Mouse (Mus musculus) megakaryocyte-erythroid progenitor cell, adult 5-6 weeks (primary cell): ENCODE measurements around the gene Ccdc47. TPM values are rescaled to one million over a fixed set of nuclear protein-coding genes. Genes with fewer than 3 reads are reported as not detected.

Source experiments
- total RNA-seq, 2 experiments: library from RNA; stranded (forward) in 1 of 2; stranded (reverse) in 1 of 2; fragments of 200-1000, 215-1000 nt in 1 of 2; fragments of >200 nt in 1 of 2; fragmentation: Nextera tagmentation in 1 of 2; gene quantifications; 2 replicates each; pipeline ENCODE4 v1.2.3; 2014 to 2017

The Ccdc47 gene
- total RNA-seq, 2 experiments from 2014 or later: 33.8 to 218 TPM

Other genes with a start within 250 kb of the Ccdc47 start
- not detected in 2 replicates for gene Ace, start 248.4 kb downstream of the Ccdc47 start, total RNA-seq (2014; fragmentation: Nextera tagmentation)
- 0.38 TPM in 1 of 2 replicates, not detected in the other for gene Ace, start 248.4 kb downstream of the Ccdc47 start, total RNA-seq (2017)
- not detected in 2 replicates for gene Ace3, start 221.7 kb downstream of the Ccdc47 start, total RNA-seq (2014; fragmentation: Nextera tagmentation)
- not detected in 2 replicates for gene Ace3, start 221.7 kb downstream of the Ccdc47 start, total RNA-seq (2017)
- not detected in 2 replicates for gene Kcnh6, start 208.2 kb downstream of the Ccdc47 start, total RNA-seq (2014; fragmentation: Nextera tagmentation)
- gene Kcnh6, start 208.2 kb downstream of the Ccdc47 start, total RNA-seq (2017): not detected in 2 replicates
- gene Dcaf7, start 179.5 kb downstream of the Ccdc47 start, total RNA-seq (2014; fragmentation: Nextera tagmentation): 53.4 and 63.3 TPM in 2 replicates
- gene Dcaf7, start 179.5 kb downstream of the Ccdc47 start, total RNA-seq (2017): 44.3 and 46.4 TPM in 2 replicates
- gene Taco1, start 150.3 kb downstream of the Ccdc47 start, total RNA-seq (2014; fragmentation: Nextera tagmentation): 8.3 and 9.0 TPM in 2 replicates
- gene Taco1, start 150.3 kb downstream of the Ccdc47 start, total RNA-seq (2017): 15.2 and 29.7 TPM in 2 replicates
- gene Map3k3, start 131.7 kb downstream of the Ccdc47 start, total RNA-seq (2014; fragmentation: Nextera tagmentation): 10.3 and 19.9 TPM in 2 replicates
- gene Map3k3, start 131.7 kb downstream of the Ccdc47 start, total RNA-seq (2017): 5.9 and 9.0 TPM in 2 replicates
- gene Gm10840, start 55.5 kb downstream of the Ccdc47 start, total RNA-seq (2014; fragmentation: Nextera tagmentation): not detected in 2 replicates
- gene Gm10840, start 55.5 kb downstream of the Ccdc47 start, total RNA-seq (2017): not detected in 2 replicates
- 12.0 and 18.5 TPM in 2 replicates for gene Limd2, start 55.5 kb downstream of the Ccdc47 start, total RNA-seq (2014; fragmentation: Nextera tagmentation)
- 4.4 and 5.9 TPM in 2 replicates for gene Limd2, start 55.5 kb downstream of the Ccdc47 start, total RNA-seq (2017)
- 20.3 and 29.6 TPM in 2 replicates for gene Strada, start 14.2 kb downstream of the Ccdc47 start, total RNA-seq (2014; fragmentation: Nextera tagmentation)
- gene Strada, start 14.2 kb downstream of the Ccdc47 start, total RNA-seq (2017): 9.8 and 15.5 TPM in 2 replicates
- 65.1 and 66.6 TPM in 2 replicates for gene Ddx42, start 582 bp upstream of the Ccdc47 start, total RNA-seq (2014; fragmentation: Nextera tagmentation)
- 82.7 and 126 TPM in 2 replicates for gene Ddx42, start 582 bp upstream of the Ccdc47 start, total RNA-seq (2017)
- 115 and 123 TPM in 2 replicates for gene Ftsj3, start 39.7 kb upstream of the Ccdc47 start, total RNA-seq (2014; fragmentation: Nextera tagmentation)
- gene Ftsj3, start 39.7 kb upstream of the Ccdc47 start, total RNA-seq (2017): 235 and 274 TPM in 2 replicates
- 126 and 145 TPM in 2 replicates for gene Psmc5, start 39.8 kb upstream of the Ccdc47 start, total RNA-seq (2014; fragmentation: Nextera tagmentation)
- gene Psmc5, start 39.8 kb upstream of the Ccdc47 start, total RNA-seq (2017): 111 and 128 TPM in 2 replicates
- gene Smarcd2, start 56.6 kb upstream of the Ccdc47 start, total RNA-seq (2014; fragmentation: Nextera tagmentation): 93.8 and 120 TPM in 2 replicates
- gene Smarcd2, start 56.6 kb upstream of the Ccdc47 start, total RNA-seq (2017): 201 and 272 TPM in 2 replicates
- 1.4 and 3.5 TPM in 2 replicates for gene Tcam1, start 60.3 kb upstream of the Ccdc47 start, total RNA-seq (2014; fragmentation: Nextera tagmentation)
- 2.1 and 3.7 TPM in 2 replicates for gene Tcam1, start 60.3 kb upstream of the Ccdc47 start, total RNA-seq (2017)
- not detected in 2 replicates for gene Gh, start 85.5 kb upstream of the Ccdc47 start, total RNA-seq (2014; fragmentation: Nextera tagmentation)
- gene Gh, start 85.5 kb upstream of the Ccdc47 start, total RNA-seq (2017): not detected in 2 replicates
- 5.1 and 21.6 TPM in 2 replicates for gene Cd79b, start 98.4 kb upstream of the Ccdc47 start, total RNA-seq (2014; fragmentation: Nextera tagmentation)
- 1.4 and 3.5 TPM in 2 replicates for gene Cd79b, start 98.4 kb upstream of the Ccdc47 start, total RNA-seq (2017)
- 0.11 TPM in 1 of 2 replicates, not detected in the other for gene Scn4a, start 136.9 kb upstream of the Ccdc47 start, total RNA-seq (2014; fragmentation: Nextera tagmentation)
- gene Scn4a, start 136.9 kb upstream of the Ccdc47 start, total RNA-seq (2017): not detected in 2 replicates
- gene Prr29, start 149.1 kb upstream of the Ccdc47 start, total RNA-seq (2014; fragmentation: Nextera tagmentation): 4.6 TPM in 1 of 2 replicates, not detected in the other
- gene Prr29, start 149.1 kb upstream of the Ccdc47 start, total RNA-seq (2017): not detected in 2 replicates
- gene Icam2, start 171.7 kb upstream of the Ccdc47 start, total RNA-seq (2014; fragmentation: Nextera tagmentation): 20.5 and 46.5 TPM in 2 replicates
- 51.4 and 82.3 TPM in 2 replicates for gene Icam2, start 171.7 kb upstream of the Ccdc47 start, total RNA-seq (2017)